Mouse (Mus musculus): Measurements from ENCODE around the gene Zmat3. TPM values are rescaled to one million over a fixed set of nuclear protein-coding genes. Genes with fewer than 3 reads are reported as not detected.

Zmat3 gene
- polyA plus RNA-seq, 1 experiment, result 44.8 TPM

DNA sequence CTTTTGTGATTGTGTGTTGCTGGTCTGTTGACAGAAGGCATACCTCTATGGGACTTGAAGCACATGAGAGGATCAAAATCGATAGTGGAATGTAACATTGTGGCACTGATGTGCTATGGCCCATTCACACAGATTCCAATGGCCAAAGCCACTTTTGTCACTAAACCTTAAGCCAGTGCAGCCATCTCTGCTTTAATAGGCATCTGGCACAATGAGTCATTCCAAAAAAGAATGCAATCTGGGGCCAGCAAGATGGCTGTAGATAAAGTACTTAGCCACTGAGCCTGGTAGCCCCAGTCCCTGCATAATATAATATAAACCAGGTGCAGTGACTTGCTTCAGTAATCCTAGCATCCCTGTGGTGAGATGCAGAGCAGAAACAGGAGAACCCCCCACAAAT lies 1.7 kb upstream of the Zmat3 start:
- Histone ChIP-seq H3K4me3 (replicated peaks; ENCODE audit: insufficient read depth, low read depth, low read length) (no peak overlapping the region), H3K4me1 (ENCODE audit: control insufficient read depth, insufficient read depth, low read length) (peaks cover 3% of the 10 kb centered on the region; the same call in 1 of the 2 replicates), H3K27me3 (ENCODE audit: control insufficient read depth, insufficient read depth, low read length) (no peaks in the 10 kb centered on the region), H3K27ac (ENCODE audit: insufficient read depth, low read length) (no peak overlapping the region)
- TF ChIP-seq CTCF (IDR thresholded peaks at IDR 0.05; ENCODE audit: borderline replicate concordance, insufficient read depth, low read depth, low read length) (no peak), POLR2A (IDR thresholded peaks at IDR 0.05; ENCODE audit: borderline replicate concordance, insufficient read depth, low read length) (no peak)
- no peak for DNase-seq
- 91% methylated on average over 1 of the region's 1 CpGs for WGBS

GRCm38 (mm10) chr3:32366246-32366734 lies 476 bp upstream of the Zmat3 start:
- peak overlapping the region; percentile 79 for H3K4me3 ChIP-seq (replicated peaks; ENCODE audit: insufficient read depth, low read depth, low read length)
- H3K4me1 ChIP-seq (ENCODE audit: control insufficient read depth, insufficient read depth, low read length), result peaks cover 3% of the 10 kb centered on the region; the same call in 1 of the 2 replicates
- 0 out of 2 replicates have a peak overlapping the region, but pooled peaks have one; percentile 7 for H3K27ac ChIP-seq (ENCODE audit: insufficient read depth, low read length)
- H3K27me3 ChIP-seq (ENCODE audit: control insufficient read depth, insufficient read depth, low read length), result no peaks in the 10 kb centered on the region
- TF ChIP-seq CTCF (IDR thresholded peaks at IDR 0.05; ENCODE audit: borderline replicate concordance, insufficient read depth, low read depth, low read length) (no peak), POLR2A (IDR thresholded peaks at IDR 0.05; ENCODE audit: borderline replicate concordance, insufficient read depth, low read length) (no peak)
- DNase-seq, result peak in 1 of 2 experiments; percentile 56
- WGBS, result 22% methylated on average over 17 of the region's 17 CpGs

DNA sequence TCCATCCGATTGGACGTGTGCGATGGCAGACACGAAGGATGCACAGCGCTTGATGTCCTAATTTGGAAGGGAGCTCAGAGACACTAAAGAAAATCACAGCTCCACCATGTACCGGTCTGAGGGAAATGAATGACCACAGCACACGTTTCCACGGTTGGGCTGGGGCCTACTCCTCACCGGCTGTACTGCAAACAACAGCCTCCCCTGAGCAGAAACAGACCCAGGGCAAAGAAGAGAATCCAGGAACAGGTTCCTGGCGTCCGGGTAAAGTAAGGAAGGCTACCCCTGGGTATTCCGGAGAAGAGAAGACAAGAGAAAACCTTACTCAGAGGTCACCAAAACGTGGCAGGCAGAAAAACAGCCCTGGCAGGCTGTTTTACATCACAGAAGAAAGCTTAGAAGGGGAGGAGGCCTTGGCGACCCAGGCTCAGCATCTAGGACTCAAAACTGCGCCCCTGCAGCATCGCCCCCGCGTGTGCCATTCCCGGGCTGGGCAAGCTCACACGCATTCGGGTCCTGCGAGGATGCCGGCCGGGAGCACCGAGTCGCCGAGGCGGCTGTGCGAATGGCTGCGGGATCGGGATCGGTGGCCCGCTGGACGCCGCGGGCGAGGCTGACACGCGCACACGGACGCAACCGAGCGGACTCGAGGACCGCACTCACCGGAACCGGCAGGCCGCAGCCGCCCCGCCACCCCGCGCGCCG lies 821 bp downstream of the Zmat3 start:
- WGBS, result under 1% methylated on average over 54 of the region's 54 CpGs
- Histone ChIP-seq H3K4me1 (ENCODE audit: control insufficient read depth, insufficient read depth, low read length) (peaks cover 8% of the 10 kb centered on the region), H3K4me3 (replicated peaks; ENCODE audit: insufficient read depth, low read depth, low read length) (peak overlapping the region; percentile 79), H3K27ac (ENCODE audit: insufficient read depth, low read length) (peak overlapping the region; percentile 71), H3K27me3 (ENCODE audit: control insufficient read depth, insufficient read depth, low read length) (no peaks in the 10 kb centered on the region)
- TF ChIP-seq POLR2A (IDR thresholded peaks at IDR 0.05; ENCODE audit: borderline replicate concordance, insufficient read depth, low read length) (no peak), CTCF (IDR thresholded peaks at IDR 0.05; ENCODE audit: borderline replicate concordance, insufficient read depth, low read depth, low read length) (no peak)
- DNase-seq, result peak in 1 of 2 experiments; percentile 51

DNA sequence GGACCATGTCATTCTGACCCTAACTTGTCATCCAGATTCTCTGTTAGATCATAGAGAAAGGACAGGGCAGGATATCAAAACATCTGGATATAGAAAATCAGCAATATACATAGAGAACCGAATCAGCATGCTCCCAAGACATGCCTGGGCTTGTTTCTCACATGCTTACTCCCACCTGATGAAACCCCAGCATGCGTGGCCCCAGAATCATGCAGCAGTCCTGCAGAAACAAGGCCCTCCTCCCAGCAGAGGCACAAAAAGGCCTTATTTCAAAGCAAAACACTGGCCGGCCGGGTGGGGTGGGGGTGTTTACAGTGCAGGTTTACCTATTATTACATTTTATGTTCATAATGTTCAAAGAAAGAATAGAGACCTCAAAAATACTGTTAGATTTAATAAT lies 1.6 kb downstream of the Zmat3 start:
- no peak for TF ChIP-seq CTCF (IDR thresholded peaks at IDR 0.05; ENCODE audit: borderline replicate concordance, insufficient read depth, low read depth, low read length)
- TF ChIP-seq POLR2A (IDR thresholded peaks at IDR 0.05; ENCODE audit: borderline replicate concordance, insufficient read depth, low read length), result no peak
- H3K27ac ChIP-seq (ENCODE audit: insufficient read depth, low read length), result no peak overlapping the region
- no peaks in the 10 kb centered on the region for H3K27me3 ChIP-seq (ENCODE audit: control insufficient read depth, insufficient read depth, low read length)
- 37% methylated on average over 4 of the region's 4 CpGs for WGBS
- H3K4me3 ChIP-seq (replicated peaks; ENCODE audit: insufficient read depth, low read depth, low read length), result peak overlapping the region; percentile 44
- no peak for DNase-seq
- peaks cover 8% of the 10 kb centered on the region for H3K4me1 ChIP-seq (ENCODE audit: control insufficient read depth, insufficient read depth, low read length)

DNA sequence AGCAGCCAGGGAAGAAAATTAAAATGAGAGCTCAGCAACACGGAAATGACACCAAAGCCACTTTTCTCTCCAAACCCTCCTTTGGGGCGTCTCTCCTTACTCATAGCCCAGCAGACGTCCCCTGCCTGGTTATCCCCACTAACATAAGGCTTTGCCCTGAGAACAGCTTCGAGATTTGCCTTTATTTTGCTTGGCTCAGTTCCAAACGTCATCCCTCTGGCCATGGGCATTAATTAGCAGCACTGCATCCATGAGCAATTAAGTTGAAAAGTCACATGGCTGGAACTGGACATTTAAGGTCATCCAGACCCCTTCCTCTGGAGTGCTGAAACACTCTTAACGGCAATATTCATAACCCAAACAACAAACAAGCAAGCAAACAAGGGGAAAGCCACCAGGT lies 4.6 kb downstream of the Zmat3 start:
- 18% methylated on average over 6 of the region's 6 CpGs for WGBS
- H3K4me1 ChIP-seq (ENCODE audit: control insufficient read depth, insufficient read depth, low read length), result peaks cover 8% of the 10 kb centered on the region
- TF ChIP-seq CTCF (IDR thresholded peaks at IDR 0.05; ENCODE audit: borderline replicate concordance, insufficient read depth, low read depth, low read length), result no peak
- TF ChIP-seq POLR2A (IDR thresholded peaks at IDR 0.05; ENCODE audit: borderline replicate concordance, insufficient read depth, low read length), result no peak
- no peak overlapping the region for H3K4me3 ChIP-seq (replicated peaks; ENCODE audit: insufficient read depth, low read depth, low read length)
- no peak for DNase-seq
- H3K27ac ChIP-seq (ENCODE audit: insufficient read depth, low read length), result no peak overlapping the region
- H3K27me3 ChIP-seq (ENCODE audit: control insufficient read depth, insufficient read depth, low read length), result no peaks in the 10 kb centered on the region

DNA sequence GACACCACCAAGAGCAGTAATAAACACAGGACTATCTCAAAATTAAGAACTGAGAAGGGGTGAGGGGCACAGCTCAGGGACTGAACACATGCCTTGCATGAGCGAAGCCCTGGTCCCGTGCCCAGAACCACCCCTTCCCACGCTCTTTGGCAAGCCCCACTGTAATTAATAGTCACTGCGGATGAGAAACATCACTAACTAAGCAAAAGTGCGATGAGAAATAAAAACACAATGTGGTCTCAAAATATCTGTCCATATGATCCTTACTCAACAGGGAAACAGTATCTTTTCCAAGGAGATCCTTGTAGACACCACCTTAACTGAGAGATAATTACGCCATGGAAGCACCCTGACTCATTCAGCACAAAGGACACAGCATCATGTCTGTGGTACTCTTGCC lies 17.9 kb downstream of the Zmat3 start:
- WGBS, result 20% methylated on average over 6 of the region's 6 CpGs

GRCm38 (mm10) chr3:32345249-32345648 lies 20.6 kb downstream of the Zmat3 start:
- no peak for TF ChIP-seq POLR2A (IDR thresholded peaks at IDR 0.05; ENCODE audit: borderline replicate concordance, insufficient read depth, low read length)
- H3K27me3 ChIP-seq (ENCODE audit: control insufficient read depth, insufficient read depth, low read length), result no peaks in the 10 kb centered on the region
- DNase-seq, result no peak
- no peak overlapping the region for H3K4me3 ChIP-seq (replicated peaks; ENCODE audit: insufficient read depth, low read depth, low read length)
- no peak overlapping the region for H3K27ac ChIP-seq (ENCODE audit: insufficient read depth, low read length)
- 73% methylated on average over 11 of the region's 11 CpGs for WGBS
- H3K4me1 ChIP-seq (ENCODE audit: control insufficient read depth, insufficient read depth, low read length), result peaks cover 6% of the 10 kb centered on the region

More for the DNA sequence above, 17.9 kb downstream of the Zmat3 start:
- peaks cover 6% of the 10 kb centered on the region for H3K4me1 ChIP-seq (ENCODE audit: control insufficient read depth, insufficient read depth, low read length)
- TF ChIP-seq CTCF (IDR thresholded peaks at IDR 0.05; ENCODE audit: borderline replicate concordance, insufficient read depth, low read depth, low read length) (no peak), POLR2A (IDR thresholded peaks at IDR 0.05; ENCODE audit: borderline replicate concordance, insufficient read depth, low read length) (no peak)
- no peak overlapping the region for H3K27ac ChIP-seq (ENCODE audit: insufficient read depth, low read length)
- DNase-seq, result no peak
- H3K27me3 ChIP-seq (ENCODE audit: control insufficient read depth, insufficient read depth, low read length), result no peaks in the 10 kb centered on the region
- no peak overlapping the region for H3K4me3 ChIP-seq (replicated peaks; ENCODE audit: insufficient read depth, low read depth, low read length)

GRCm38 (mm10) chr3:32344825-32345224 lies 21.0 kb downstream of the Zmat3 start:
- Histone ChIP-seq H3K27ac (ENCODE audit: insufficient read depth, low read length) (no peak overlapping the region), H3K4me1 (ENCODE audit: control insufficient read depth, insufficient read depth, low read length) (peaks cover 6% of the 10 kb centered on the region; the same call in 1 of the 2 replicates), H3K27me3 (ENCODE audit: control insufficient read depth, insufficient read depth, low read length) (no peaks in the 10 kb centered on the region), H3K4me3 (replicated peaks; ENCODE audit: insufficient read depth, low read depth, low read length) (no peak overlapping the region)
- DNase-seq, result no peak
- 74% methylated on average over 5 of the region's 5 CpGs for WGBS
- TF ChIP-seq POLR2A (IDR thresholded peaks at IDR 0.05; ENCODE audit: borderline replicate concordance, insufficient read depth, low read length), result no peak
- TF ChIP-seq CTCF (IDR thresholded peaks at IDR 0.05; ENCODE audit: borderline replicate concordance, insufficient read depth, low read depth, low read length), result no peak
